In the genomic region with DNA sequence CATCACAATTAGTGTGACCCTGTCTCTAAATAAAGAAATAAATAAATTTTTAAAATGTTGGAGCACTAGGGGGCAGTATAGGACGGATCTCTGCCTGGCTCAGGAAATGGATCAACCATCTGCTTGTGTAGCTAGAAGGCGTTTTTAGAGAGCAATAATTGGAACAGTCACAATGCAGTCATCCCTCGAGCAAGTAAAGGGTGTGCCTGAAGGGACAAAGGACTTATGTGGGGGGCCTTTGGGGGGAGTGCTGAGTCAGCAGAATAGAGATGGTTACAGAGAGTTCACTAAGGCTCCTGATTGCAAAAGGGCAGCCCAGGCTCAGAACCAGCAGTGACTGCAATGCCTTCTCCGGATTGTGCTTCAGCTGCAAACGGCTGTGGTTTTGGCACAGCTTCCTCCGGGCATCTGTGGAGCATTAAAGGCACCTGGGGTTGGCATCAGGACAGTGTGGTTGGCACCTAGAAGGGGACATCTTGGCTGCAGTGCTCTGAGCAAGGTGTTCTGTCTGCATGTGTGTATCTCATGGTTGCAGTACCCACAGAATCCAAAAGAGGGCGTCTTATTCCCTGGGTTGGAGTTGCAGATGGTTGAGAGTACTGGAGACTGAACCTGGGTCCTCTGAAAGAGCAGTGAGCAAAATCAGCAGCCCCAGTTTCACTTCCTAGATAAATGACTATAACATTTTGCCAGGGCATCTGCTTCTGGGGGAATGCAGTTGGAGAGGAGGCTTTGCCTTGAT, we compare ENCODE assay signal across 9 mouse cellular contexts. TPM values are rescaled to one million over a fixed set of nuclear protein-coding genes. Genes with fewer than 3 reads are reported as not detected.
A peak's percentile ranks its signal among the peaks of the same experiment; 100 is the strongest.
DNase-seq lines count a peak whose midpoint lies in the region; ATAC-seq and TF ChIP-seq lines count a peak whose summit lies in the region.
"Had no signal": no experiment of that assay in that cellular context is flagged by ENCODE, and none has a peak within 500 bp of the region (broad histone marks: within the 10 kb centered on the region; RNA-seq: fewer than 3 reads in every experiment).

No protein-coding gene starts in this region.

- H3K27ac ChIP-seq in embryonic facial prominence, embryonic 11.5 days (replicated peaks; ENCODE audit: low read depth, low read length): no peak overlapping the region
- H3K27ac ChIP-seq in intestine, embryonic 15.5 days: no peak overlapping the region
- no peak overlapping the region for H3K27ac ChIP-seq in lung, embryonic 14.5 days (ENCODE audit: low read depth)
- H3K27ac ChIP-seq in stomach, embryonic 15.5 days: no peak overlapping the region
- H3K27ac ChIP-seq: heart, embryonic 15.5 days had no signal

- no peaks in the 10 kb centered on the region for H3K36me3 ChIP-seq in embryonic facial prominence, embryonic 11.5 days (replicated peaks; ENCODE audit: control insufficient read depth, insufficient read depth, low read depth, low read length)
- H3K36me3 ChIP-seq in intestine, embryonic 15.5 days: no peaks in the 10 kb centered on the region
- no peaks in the 10 kb centered on the region for H3K36me3 ChIP-seq in lung, embryonic 14.5 days (ENCODE audit: insufficient read depth)
- no peaks in the 10 kb centered on the region for H3K36me3 ChIP-seq in stomach, embryonic 15.5 days
- H3K36me3 ChIP-seq: heart, embryonic 15.5 days had no signal

- no peak overlapping the region for H3K4me3 ChIP-seq in embryonic facial prominence, embryonic 11.5 days (ENCODE audit: low read depth, low read length)
- H3K4me3 ChIP-seq in intestine, embryonic 15.5 days (replicated peaks): no peak overlapping the region
- H3K4me3 ChIP-seq in lung, embryonic 14.5 days (ENCODE audit: low read depth, low read length): no peak overlapping the region
- H3K4me3 ChIP-seq in stomach, embryonic 15.5 days (replicated peaks): no peak overlapping the region
- H3K4me3 ChIP-seq: heart, embryonic 15.5 days had no signal

- POLR2A ChIA-PET in Patski (lab: Charles Lee): interaction anchor here (0.6 kb wide), 1 partner anchor 10 kb away, joined by 3 read pairs; no protein-coding TSS in a partner anchor

- H3K9me3 ChIP-seq in embryonic facial prominence, embryonic 11.5 days (replicated peaks; ENCODE audit: control insufficient read depth, low read length): no peaks in the 10 kb centered on the region
- no peaks in the 10 kb centered on the region for H3K9me3 ChIP-seq in intestine, embryonic 15.5 days
- H3K9me3 ChIP-seq in lung, embryonic 14.5 days (ENCODE audit: low read depth, low read length): no peaks in the 10 kb centered on the region
- H3K9me3 ChIP-seq in stomach, embryonic 15.5 days: no peaks in the 10 kb centered on the region
- H3K9me3 ChIP-seq: heart, embryonic 15.5 days had no signal

- H3K4me2 ChIP-seq in embryonic facial prominence, embryonic 11.5 days (ENCODE audit: low read depth, low read length): no peak overlapping the region
- no peak overlapping the region for H3K4me2 ChIP-seq in intestine, embryonic 15.5 days (replicated peaks)
- H3K4me2 ChIP-seq in lung, embryonic 14.5 days: no peak overlapping the region
- H3K4me2 ChIP-seq in stomach, embryonic 15.5 days: no peak overlapping the region
- H3K4me2 ChIP-seq: heart, embryonic 15.5 days had no signal

- CTCF ChIA-PET in Patski (lab: Charles Lee): interaction anchor here (0.7 to 2.9 kb wide), 9 partner anchors 12 to 52 kb away, joined by 3 to 16 read pairs (median 4); a partner anchor contains a TSS

- in situ Hi-C loops in Patski (cut with MboI; ENCODE audit: low pct_unique_long_range_greater_than_20kb): no loop called here

- no peaks in the 10 kb centered on the region for H3K4me1 ChIP-seq in embryonic facial prominence, embryonic 11.5 days (ENCODE audit: control insufficient read depth, insufficient read depth, low read length)
- 0 out of 2 replicates have a peak, but pooled peaks cover 3% of the 10 kb centered on the region for H3K4me1 ChIP-seq in intestine, embryonic 15.5 days (replicated peaks)
- H3K4me1 ChIP-seq in lung, embryonic 14.5 days (ENCODE audit: insufficient read depth): no peaks in the 10 kb centered on the region
- no peaks in the 10 kb centered on the region for H3K4me1 ChIP-seq in stomach, embryonic 15.5 days

- intact Hi-C loops in left cerebral cortex, postnatal 4 days (cut with DNase I): no loop called here

- 23% methylated on average over 7 of the region's 7 CpGs for WGBS in embryonic facial prominence, embryonic 11.5 days
- WGBS in intestine, embryonic 15.5 days: 29% methylated on average over 7 of the region's 7 CpGs
- 26% methylated on average over 7 of the region's 7 CpGs for WGBS in lung, embryonic 14.5 days
- 24% methylated on average over 7 of the region's 7 CpGs for WGBS in stomach, embryonic 15.5 days

- H3K9ac ChIP-seq in embryonic facial prominence, embryonic 11.5 days (replicated peaks; ENCODE audit: low read length): no peak overlapping the region
- no peak overlapping the region for H3K9ac ChIP-seq in intestine, embryonic 15.5 days
- H3K9ac ChIP-seq in lung, embryonic 14.5 days: no peak overlapping the region
- no peak overlapping the region for H3K9ac ChIP-seq in stomach, embryonic 15.5 days
- H3K9ac ChIP-seq: heart, embryonic 15.5 days had no signal

- ATAC-seq in Patski: no peak
- no peak for ATAC-seq in embryonic facial prominence, embryonic 11.5 days (replicated peaks; ENCODE audit: insufficient number of reproducible peaks, low FRiP score, low TSS enrichment, low read depth)
- ATAC-seq in intestine, embryonic 15.5 days: peak; percentile 47
- peak; percentile 69 for ATAC-seq in lung, embryonic 14.5 days (ENCODE audit: insufficient read depth)
- ATAC-seq in stomach, embryonic 15.5 days (ENCODE audit: insufficient read depth, low FRiP score, low read depth): peak; percentile 19; the same call in 1 of the 2 replicates

- DNase-seq in left cerebral cortex, postnatal 4 days: peak; percentile 44
- no peak for DNase-seq in left cerebral cortex, adult 18-20 months (ENCODE audit: low spot score in 2 of 2)
- no peak for DNase-seq in Patski (ENCODE audit: low read depth, low spot score)
- DNase-seq in embryonic facial prominence, embryonic 11.5 days (ENCODE audit: low spot score): peak; percentile 86
- peak; percentile 86 for DNase-seq in lung, embryonic 14.5 days
- no peak for DNase-seq in urinary bladder, postnatal 10 days (ENCODE audit: low spot score)

- peak; percentile 58 for TF ChIP-seq CTCF in Patski (IDR thresholded peaks at IDR 0.05)
- TF ChIP-seq CTCF in lung, embryonic 14.5 days (IDR thresholded peaks at IDR 0.05; ENCODE audit: low read depth): peak; percentile 69

- no peaks in the 10 kb centered on the region for H3K27me3 ChIP-seq in Patski
- H3K27me3 ChIP-seq in embryonic facial prominence, embryonic 11.5 days (ENCODE audit: control insufficient read depth, insufficient read depth, low read length): no peaks in the 10 kb centered on the region
- no peaks in the 10 kb centered on the region for H3K27me3 ChIP-seq in intestine, embryonic 15.5 days (replicated peaks)
- no peaks in the 10 kb centered on the region for H3K27me3 ChIP-seq in lung, embryonic 14.5 days (ENCODE audit: insufficient read depth, low read length)
- H3K27me3 ChIP-seq in stomach, embryonic 15.5 days (replicated peaks): no peaks in the 10 kb centered on the region
- H3K27me3 ChIP-seq: heart, embryonic 15.5 days had no signal

RNA-seq across cellular contexts. Expression of a gene that starts 7.2 kb away (rescaled TPM):
- total RNA-seq in left cerebral cortex, postnatal 4 days (2021): 100 to 1,000 TPM; 107 TPM
- 10 to 100 TPM; 82.7 to 89.4 TPM for total RNA-seq in left cerebral cortex, adult 18-20 months (2021)
- 104 TPM for polyA plus RNA-seq in Patski (2021)
- 171 and 182 TPM in 2 replicates for polyA plus RNA-seq in embryonic facial prominence, embryonic 11.5 days (2014; fragmentation: Nextera tagmentation; extraction: Ambion mirVana)
- 210 and 225 TPM in 2 replicates for polyA plus RNA-seq in intestine, embryonic 15.5 days (2015; fragmentation: Nextera tagmentation; extraction: Ambion mirVana)
- 191 and 206 TPM in 2 replicates for polyA plus RNA-seq in lung, embryonic 14.5 days (2014; fragmentation: Nextera tagmentation; extraction: Ambion mirVana)
- 196 and 218 TPM in 2 replicates for polyA plus RNA-seq in stomach, embryonic 15.5 days (2015; fragmentation: Nextera tagmentation; extraction: Ambion mirVana)

RNA-seq across cellular contexts. Expression of a gene that starts 29.5 kb away (rescaled TPM):
- total RNA-seq in left cerebral cortex, postnatal 4 days (2021): 1 to 10 TPM; 4.8 to 6.7 TPM
- total RNA-seq in left cerebral cortex, adult 18-20 months (2021): 1 to 10 TPM; 7.9 to 9.9 TPM
- 4.6 TPM for polyA plus RNA-seq in Patski (2021)
- 5.0 and 7.2 TPM in 2 replicates for polyA plus RNA-seq in embryonic facial prominence, embryonic 11.5 days (2014; fragmentation: Nextera tagmentation; extraction: Ambion mirVana)
- 5.4 and 6.4 TPM in 2 replicates for polyA plus RNA-seq in intestine, embryonic 15.5 days (2015; fragmentation: Nextera tagmentation; extraction: Ambion mirVana)
- 4.0 and 5.5 TPM in 2 replicates for polyA plus RNA-seq in lung, embryonic 14.5 days (2014; fragmentation: Nextera tagmentation; extraction: Ambion mirVana)
- 15.3 and 20.7 TPM in 2 replicates for polyA plus RNA-seq in stomach, embryonic 15.5 days (2015; fragmentation: Nextera tagmentation; extraction: Ambion mirVana)

RNA-seq across cellular contexts. Expression of a gene that starts 35.1 kb away (rescaled TPM):
- under 1 TPM in 1 of 2 experiments, not detected in 1; 0.08 TPM for total RNA-seq in left cerebral cortex, postnatal 4 days (2021)
- under 1 TPM in 1 of 2 experiments, not detected in 1; 0.05 TPM for total RNA-seq in left cerebral cortex, adult 18-20 months (2021)
- polyA plus RNA-seq in Patski (2021): 0.35 TPM
- 0.31 TPM in 1 of 2 replicates, not detected in the other for polyA plus RNA-seq in embryonic facial prominence, embryonic 11.5 days (2014; fragmentation: Nextera tagmentation; extraction: Ambion mirVana)
- polyA plus RNA-seq in intestine, embryonic 15.5 days (2015; fragmentation: Nextera tagmentation; extraction: Ambion mirVana): 0.30 TPM in 1 of 2 replicates, not detected in the other
- 0.45 TPM in 1 of 2 replicates, not detected in the other for polyA plus RNA-seq in lung, embryonic 14.5 days (2014; fragmentation: Nextera tagmentation; extraction: Ambion mirVana)
- 0.46 and 0.50 TPM in 2 replicates for polyA plus RNA-seq in stomach, embryonic 15.5 days (2015; fragmentation: Nextera tagmentation; extraction: Ambion mirVana)
- polyA plus RNA-seq: heart, embryonic 15.5 days had no signal

Comparison
In these comparisons a context has a peak if more than half of its experiments do, and no peak if none do; other contexts are left out.
1. DNase-seq: peak in left cerebral cortex, postnatal 4 days (single experiment), embryonic facial prominence, embryonic 11.5 days (single experiment) and lung, embryonic 14.5 days (single experiment); none in left cerebral cortex, adult 18-20 months (0 of 2), Patski (single experiment) and urinary bladder, postnatal 10 days (single experiment).
2. ATAC-seq: peak in intestine, embryonic 15.5 days (single experiment), lung, embryonic 14.5 days (single experiment) and stomach, embryonic 15.5 days (single experiment); none in Patski (single experiment) and embryonic facial prominence, embryonic 11.5 days (single experiment).